Mouse (Mus musculus): ENCODE results near the gene Tubal3. TPM values are rescaled to one million over a fixed set of nuclear protein-coding genes. Genes with fewer than 3 reads are reported as not detected.

Gene Tubal3
- total RNA-seq, 1 experiment from 2014 or later = not detected

- ATAC-seq (replicated peaks in 1 of 2; ENCODE audit: insufficient read depth in 1 of 2, low FRiP score in 2 of 2, low TSS enrichment in 1 of 2, low read depth in 1 of 2, poor library complexity in 2 of 2, severe bottlenecking in 2 of 2) = no peak
These were observed 10.8 kb upstream of the Tubal3 start for GRCm38 (mm10) chr13:3907151-3907696.

- no peak; a peak in 1 of 4 replicates for ATAC-seq (replicated peaks in 1 of 2; ENCODE audit: insufficient read depth in 1 of 2, low FRiP score in 2 of 2, low TSS enrichment in 1 of 2, low read depth in 1 of 2, poor library complexity in 2 of 2, severe bottlenecking in 2 of 2)
These were observed 9.8 kb upstream of the Tubal3 start for GRCm38 (mm10) chr13:3908262-3908661.

GRCm38 (mm10) chr13:3910356-3910755 lies 7.7 kb upstream of the Tubal3 start:
- ATAC-seq (replicated peaks in 1 of 2; ENCODE audit: insufficient read depth in 1 of 2, low FRiP score in 2 of 2, low TSS enrichment in 1 of 2, low read depth in 1 of 2, poor library complexity in 2 of 2, severe bottlenecking in 2 of 2) = no peak

- no peak for ATAC-seq (replicated peaks in 1 of 2; ENCODE audit: insufficient read depth in 1 of 2, low FRiP score in 2 of 2, low TSS enrichment in 1 of 2, low read depth in 1 of 2, poor library complexity in 2 of 2, severe bottlenecking in 2 of 2)
These were observed 4.6 kb upstream of the Tubal3 start for GRCm38 (mm10) chr13:3913504-3913903.

GRCm38 (mm10) chr13:3924483-3924882 lies 6.4 kb downstream of the Tubal3 start:
- ATAC-seq (replicated peaks in 1 of 2; ENCODE audit: insufficient read depth in 1 of 2, low FRiP score in 2 of 2, low TSS enrichment in 1 of 2, low read depth in 1 of 2, poor library complexity in 2 of 2, severe bottlenecking in 2 of 2) = no peak

- ATAC-seq (replicated peaks in 1 of 2; ENCODE audit: insufficient read depth in 1 of 2, low FRiP score in 2 of 2, low TSS enrichment in 1 of 2, low read depth in 1 of 2, poor library complexity in 2 of 2, severe bottlenecking in 2 of 2) = no peak
These were observed 7.6 kb downstream of the Tubal3 start for GRCm38 (mm10) chr13:3925632-3926031.

GRCm38 (mm10) chr13:3926046-3926445 lies 8.0 kb downstream of the Tubal3 start:
- no peak for ATAC-seq (replicated peaks in 1 of 2; ENCODE audit: insufficient read depth in 1 of 2, low FRiP score in 2 of 2, low TSS enrichment in 1 of 2, low read depth in 1 of 2, poor library complexity in 2 of 2, severe bottlenecking in 2 of 2)

GRCm38 (mm10) chr13:3944699-3945098 lies 26.6 kb downstream of the Tubal3 start:
- ATAC-seq (replicated peaks in 1 of 2; ENCODE audit: insufficient read depth in 1 of 2, low FRiP score in 2 of 2, low TSS enrichment in 1 of 2, low read depth in 1 of 2, poor library complexity in 2 of 2, severe bottlenecking in 2 of 2) = no peak

GRCm38 (mm10) chr13:3945249-3945648 lies 27.2 kb downstream of the Tubal3 start, which contains the start of gene Ucn3:
Ucn3 (minus strand) TSS chr13:3945349.
- ATAC-seq (replicated peaks in 1 of 2; ENCODE audit: insufficient read depth in 1 of 2, low FRiP score in 2 of 2, low TSS enrichment in 1 of 2, low read depth in 1 of 2, poor library complexity in 2 of 2, severe bottlenecking in 2 of 2) = no peak

- no peak for ATAC-seq (replicated peaks in 1 of 2; ENCODE audit: insufficient read depth in 1 of 2, low FRiP score in 2 of 2, low TSS enrichment in 1 of 2, low read depth in 1 of 2, poor library complexity in 2 of 2, severe bottlenecking in 2 of 2)
These were observed 29.2 kb downstream of the Tubal3 start for GRCm38 (mm10) chr13:3947267-3947666.

GRCm38 (mm10) chr13:3949477-3949876 lies 31.4 kb downstream of the Tubal3 start:
- no peak for ATAC-seq (replicated peaks in 1 of 2; ENCODE audit: insufficient read depth in 1 of 2, low FRiP score in 2 of 2, low TSS enrichment in 1 of 2, low read depth in 1 of 2, poor library complexity in 2 of 2, severe bottlenecking in 2 of 2)

GRCm38 (mm10) chr13:3951198-3951914 lies 33.3 kb downstream of the Tubal3 start:
- no peak for ATAC-seq (replicated peaks in 1 of 2; ENCODE audit: insufficient read depth in 1 of 2, low FRiP score in 2 of 2, low TSS enrichment in 1 of 2, low read depth in 1 of 2, poor library complexity in 2 of 2, severe bottlenecking in 2 of 2)

GRCm38 (mm10) chr13:3968849-3969248 lies 50.8 kb downstream of the Tubal3 start:
- peak; percentile 71 to 82; a peak in 3 of 4 replicates for ATAC-seq (replicated peaks in 1 of 2; ENCODE audit: insufficient read depth in 1 of 2, low FRiP score in 2 of 2, low TSS enrichment in 1 of 2, low read depth in 1 of 2, poor library complexity in 2 of 2, severe bottlenecking in 2 of 2)

Other genes starting within 250 kb of the Tubal3 start
- not detected in 2 replicates for gene Calml3, start 114.0 kb upstream of the Tubal3 start, total RNA-seq (2017)
- 2.3 TPM in 1 of 2 replicates, not detected in the other for gene Calm4, start 80.5 kb upstream of the Tubal3 start, total RNA-seq (2017)
- not detected in 2 replicates for gene Calm5, start 64.1 kb upstream of the Tubal3 start, total RNA-seq (2017)
- 137 and 192 TPM in 2 replicates for gene Net1, start 54 bp upstream of the Tubal3 start, total RNA-seq (2017)
- gene Ucn3, start 27.1 kb downstream of the Tubal3 start, total RNA-seq (2017) = not detected in 2 replicates
- 0.15 and 0.25 TPM in 2 replicates for gene Akr1c14, start 130.7 kb downstream of the Tubal3 start, total RNA-seq (2017)
- gene Akr1c18, start 232.4 kb downstream of the Tubal3 start, total RNA-seq (2017) = not detected in 2 replicates

Data from hematopoietic stem cell, adult 5-6 weeks (primary cell).